In the genomic region with DNA sequence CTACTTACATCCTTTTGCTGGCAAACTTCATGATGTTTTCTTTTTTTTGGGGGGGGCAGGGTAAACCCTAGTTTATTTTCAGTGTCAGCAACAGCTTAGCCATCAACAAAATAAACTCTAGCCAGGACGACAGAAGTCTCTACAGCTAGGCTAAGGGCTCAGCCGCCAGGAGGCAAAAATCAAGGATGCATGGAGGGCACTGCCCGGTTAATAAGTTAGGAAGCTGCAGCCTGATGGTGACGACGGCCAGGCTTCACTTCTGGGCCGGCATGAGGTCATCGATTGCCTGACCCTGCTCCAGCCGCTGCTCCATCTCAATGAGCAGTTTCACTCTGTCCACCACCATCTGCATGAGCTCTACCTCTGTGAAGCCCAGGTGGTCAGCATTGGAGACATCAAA, we compare ENCODE assay signal across 19 mouse cellular contexts. TPM values are rescaled to one million over a fixed set of nuclear protein-coding genes. Genes with fewer than 3 reads are reported as not detected.
"Had no signal": no experiment of that assay in that cellular context is flagged by ENCODE, and none has a peak within 500 bp of the region (broad histone marks: within the 10 kb centered on the region; RNA-seq: fewer than 3 reads in every experiment).

No protein-coding gene starts in this region.

- H3K4me3 ChIP-seq: hindbrain, embryonic 12.5 days; layer of hippocampus, adult 2 months; limb, embryonic 12.5 days; liver, embryonic 13.5 days; lung, embryonic 15.5 days; midbrain, embryonic 10.5 days; midbrain, embryonic 15.5 days; neural tube, embryonic 13.5 days had no signal

- H3K4me1 ChIP-seq: hindbrain, embryonic 12.5 days; limb, embryonic 12.5 days; liver, embryonic 13.5 days; lung, embryonic 15.5 days; midbrain, embryonic 10.5 days; midbrain, embryonic 15.5 days; neural tube, embryonic 13.5 days had no signal

- H3K27me3 ChIP-seq: hindbrain, embryonic 12.5 days; limb, embryonic 12.5 days; liver, embryonic 13.5 days; lung, embryonic 15.5 days; midbrain, embryonic 15.5 days; neural tube, embryonic 13.5 days had no signal

- H3K27ac ChIP-seq: hindbrain, embryonic 12.5 days; layer of hippocampus, adult 2 months; limb, embryonic 12.5 days; liver, embryonic 13.5 days; lung, embryonic 15.5 days; midbrain, embryonic 10.5 days; midbrain, embryonic 15.5 days; neural tube, embryonic 13.5 days had no signal

- H3K4me2 ChIP-seq: hindbrain, embryonic 12.5 days; limb, embryonic 12.5 days; liver, embryonic 13.5 days; lung, embryonic 15.5 days; midbrain, embryonic 15.5 days; neural tube, embryonic 13.5 days had no signal

- H3K9ac ChIP-seq: hindbrain, embryonic 12.5 days; limb, embryonic 12.5 days; liver, embryonic 13.5 days; liver, postnatal 0 days; lung, embryonic 15.5 days; midbrain, embryonic 15.5 days; neural tube, embryonic 13.5 days had no signal

- ATAC-seq: inflammation-experienced regulatory T-cells, adult 6 months; intestine, postnatal 0 days; liver, postnatal 0 days; midbrain, embryonic 15.5 days had no signal

- H3K9me3 ChIP-seq: hindbrain, embryonic 12.5 days; lung, embryonic 15.5 days; midbrain, embryonic 15.5 days; neural tube, embryonic 13.5 days had no signal

- H3K36me3 ChIP-seq: hindbrain, embryonic 12.5 days; limb, embryonic 12.5 days; liver, embryonic 13.5 days; lung, embryonic 15.5 days; midbrain, embryonic 10.5 days; midbrain, embryonic 15.5 days; neural tube, embryonic 13.5 days had no signal

- DNase-seq: liver; liver, embryonic 13.5 days; liver, postnatal 0 days; retina, postnatal 1 day; right cerebral cortex, postnatal 14 days; thymus, adult 18-20 months; thymus, postnatal 25 days had no signal

RNA-seq across cellular contexts. Expression of a gene that starts 49.7 kb away (rescaled TPM):
- polyA plus RNA-seq: hindbrain, embryonic 12.5 days; hindbrain, embryonic 16.5 days; inflammation-experienced regulatory T-cells, adult 6 months; intestine, postnatal 0 days; limb, embryonic 12.5 days; liver, embryonic 13.5 days; liver, postnatal 0 days; lung, embryonic 15.5 days; midbrain, embryonic 10.5 days; midbrain, embryonic 15.5 days; neural tube, embryonic 13.5 days; spleen, adult 2 months; stomach, embryonic 16.5 days had no signal
